Mouse (Mus musculus) gastrocnemius, adult 2 months (tissue): ENCODE measurements around the gene Bmp8a. TPM values are rescaled to one million over a fixed set of nuclear protein-coding genes. Genes with fewer than 3 reads are reported as not detected.
A peak's percentile ranks its signal among the peaks of the same experiment; 100 is the strongest.

Source experiments
- DNase-seq: peaks from one replicate; pipeline ENCODE4 v3.0.0; 2022
- H3K27ac ChIP-seq: fragments of 200-600 bp; 2 replicates; pipeline ENCODE4 v1.8.1; 2022; ENCODE audit warnings: mild to moderate bottlenecking
- H3K4me3 ChIP-seq: fragments of 200-600 bp; 2 replicates; pipeline ENCODE4 v1.8.1; 2022; ENCODE audit warnings: mild to moderate bottlenecking, moderate library complexity
- CTCF ChIP-seq: fragments of 200-600 bp; IDR thresholded peaks from 2 replicates; pipeline ENCODE4 v1.8.1; 2022; ENCODE audit warnings: antibody characterized with exemption, mild to moderate bottlenecking, moderate library complexity
- intact Hi-C: fragments of 180-260 bp; cut with DNase I; formaldehyde crosslinking; loops from one replicate; pipeline ENCODE4 v1.15.1; 2025
- long read RNA-seq, 2 experiments: library from polyadenylated mRNA; stranded (forward); transcript quantifications; one replicate each; pipeline ENCODE4 v2.0.0; 2021
- total RNA-seq, 2 experiments: library from RNA; stranded (reverse); gene quantifications; 2 replicates each; pipeline ENCODE4 v1.2.3; 2021

Gene Bmp8a
- total RNA-seq, result 1 to 10 TPM in 1 of 2 experiments, under 1 TPM in 1; 0.98 to 2.6 TPM
- long read RNA-seq, experiment 1, result 0 reads
- long read RNA-seq, experiment 2, result 0 reads

- Histone ChIP-seq H3K4me3 (peak within 1 kb of the TSS; percentile 77), H3K27ac (peak within 1 kb of the TSS; percentile 39)
- peak; percentile 79 for DNase-seq
- TF ChIP-seq CTCF, result no peak
- intact Hi-C loops, result no loop called here
Observed at GRCm38 (mm10) chr4:123342642-123343470, at the start of gene Bmp8a. Gene Bmp8a (minus strand): TSS chr4:123343252.

DNA sequence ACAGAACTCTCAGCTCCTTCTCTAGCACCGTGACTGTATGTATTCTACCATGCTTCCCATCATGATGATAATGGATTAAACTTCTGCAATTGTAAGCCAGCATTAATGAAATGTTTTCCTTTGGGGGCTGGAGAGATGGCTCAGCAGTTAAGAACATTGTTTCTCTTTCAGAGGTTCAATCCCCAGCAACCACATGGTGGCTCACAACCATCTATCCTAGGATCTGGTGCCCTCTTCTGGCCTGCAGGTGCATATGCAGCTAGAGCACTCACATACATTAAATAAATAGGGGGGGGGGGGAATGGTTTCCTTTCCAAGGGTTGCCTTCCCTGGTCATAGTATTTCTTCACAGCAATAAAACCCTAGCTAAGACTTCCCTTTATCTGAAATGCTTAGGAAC, 49.1 kb upstream of the Bmp8a start:
- intact Hi-C loops, result loop anchor here (5.0 kb wide), 2 partner anchors 85 to 175 kb away; no protein-coding TSS in a partner anchor
- Histone ChIP-seq H3K4me3 (no peak overlapping the region), H3K27ac (no peak overlapping the region)
- peak; percentile 69 for TF ChIP-seq CTCF
- DNase-seq, result no peak

DNA sequence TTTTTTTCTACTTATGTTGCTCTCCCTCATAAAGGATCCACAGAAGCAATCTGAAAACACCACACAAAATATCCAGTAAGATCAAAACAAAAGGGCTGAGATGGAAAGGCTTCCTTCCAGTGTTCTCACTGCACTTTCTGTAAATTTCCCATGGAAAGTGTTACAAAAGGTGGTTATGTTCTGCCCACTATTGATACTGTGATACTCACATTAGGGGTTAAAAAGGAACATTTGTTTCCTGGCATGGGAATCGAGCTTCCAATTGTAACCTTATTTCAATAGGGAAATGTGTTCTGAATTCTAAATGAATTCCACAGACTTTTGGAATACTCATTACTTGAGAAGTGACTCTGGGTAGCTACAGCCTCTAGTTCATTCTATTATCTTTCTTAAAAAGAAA, 42.0 kb upstream of the Bmp8a start:
- H3K27ac ChIP-seq, result no peak overlapping the region
- no peak overlapping the region for H3K4me3 ChIP-seq
- intact Hi-C loops, result no loop called here
- no peak for TF ChIP-seq CTCF
- DNase-seq, result no peak

DNA sequence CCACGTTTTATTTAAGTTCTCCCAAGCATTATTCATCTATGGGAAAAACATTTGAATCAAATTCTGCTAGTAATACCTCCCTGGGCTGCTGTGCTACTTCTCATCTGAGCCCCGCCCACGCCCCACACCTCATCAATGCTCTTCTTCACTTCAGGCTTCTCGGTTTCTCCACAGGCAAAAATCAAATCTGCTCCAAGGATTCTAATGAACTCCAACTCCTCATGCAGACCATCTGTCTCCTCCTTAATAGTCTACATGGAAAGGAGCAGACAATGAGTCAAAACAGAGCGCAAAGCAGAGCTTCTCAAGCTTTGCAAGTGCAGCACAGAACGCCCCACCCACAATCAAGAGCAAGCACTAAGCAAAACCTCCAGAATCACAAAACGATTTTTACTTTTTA, 40.1 kb upstream of the Bmp8a start:
- TF ChIP-seq CTCF, result no peak
- no peak overlapping the region for H3K27ac ChIP-seq
- intact Hi-C loops, result no loop called here
- DNase-seq, result no peak
- H3K4me3 ChIP-seq, result no peak overlapping the region

DNA sequence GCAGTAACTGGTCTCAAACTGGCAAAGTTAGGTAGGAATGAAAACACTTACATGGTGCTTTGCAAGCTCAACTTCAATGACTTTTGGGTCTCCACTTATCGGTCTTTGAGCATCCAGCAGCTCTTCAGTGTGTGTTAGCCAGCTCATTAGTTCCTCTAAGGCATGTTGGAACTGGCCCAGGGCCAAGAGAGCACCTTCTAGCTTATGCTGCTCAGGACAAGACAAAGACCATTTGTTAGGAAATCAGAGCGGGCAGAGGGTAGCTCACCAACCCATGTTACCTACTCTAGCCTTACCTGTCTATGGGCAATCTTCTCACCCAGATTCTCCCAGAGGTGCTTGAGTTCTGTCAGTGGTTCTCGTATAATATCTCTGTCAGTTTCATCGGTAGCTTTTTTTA, 39.0 kb upstream of the Bmp8a start:
- no peak for DNase-seq
- Histone ChIP-seq H3K4me3 (no peak overlapping the region), H3K27ac (no peak overlapping the region)
- no peak for TF ChIP-seq CTCF
- intact Hi-C loops, result no loop called here

GRCm38 (mm10) chr4:123381598-123381997, 38.5 kb upstream of the Bmp8a start:
- TF ChIP-seq CTCF, result no peak
- no peak for DNase-seq
- H3K27ac ChIP-seq, result no peak overlapping the region
- intact Hi-C loops, result no loop called here
- H3K4me3 ChIP-seq, result no peak overlapping the region

DNA sequence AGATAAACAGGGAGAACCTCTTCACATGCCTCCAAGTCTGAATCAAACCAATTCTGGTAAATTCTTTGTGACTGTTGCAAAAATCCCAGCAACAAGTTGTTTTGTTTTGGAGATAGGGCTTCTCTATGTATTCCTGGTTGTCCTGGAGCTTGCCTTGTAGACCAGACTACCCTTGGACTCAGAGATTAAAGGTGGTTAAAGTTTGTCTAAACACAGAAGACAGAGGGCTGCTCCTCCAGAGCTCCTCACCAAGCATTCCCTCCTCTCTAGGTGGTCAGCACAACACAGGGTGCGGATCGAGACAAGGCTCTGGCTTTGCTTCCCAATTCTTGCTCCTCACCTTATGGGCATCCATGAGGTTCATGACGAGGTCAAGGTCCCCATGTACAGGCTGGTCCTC, 33.0 kb upstream of the Bmp8a start:
- TF ChIP-seq CTCF, result no peak
- intact Hi-C loops, result no loop called here
- DNase-seq, result no peak
- Histone ChIP-seq H3K4me3 (no peak overlapping the region), H3K27ac (no peak overlapping the region)

DNA sequence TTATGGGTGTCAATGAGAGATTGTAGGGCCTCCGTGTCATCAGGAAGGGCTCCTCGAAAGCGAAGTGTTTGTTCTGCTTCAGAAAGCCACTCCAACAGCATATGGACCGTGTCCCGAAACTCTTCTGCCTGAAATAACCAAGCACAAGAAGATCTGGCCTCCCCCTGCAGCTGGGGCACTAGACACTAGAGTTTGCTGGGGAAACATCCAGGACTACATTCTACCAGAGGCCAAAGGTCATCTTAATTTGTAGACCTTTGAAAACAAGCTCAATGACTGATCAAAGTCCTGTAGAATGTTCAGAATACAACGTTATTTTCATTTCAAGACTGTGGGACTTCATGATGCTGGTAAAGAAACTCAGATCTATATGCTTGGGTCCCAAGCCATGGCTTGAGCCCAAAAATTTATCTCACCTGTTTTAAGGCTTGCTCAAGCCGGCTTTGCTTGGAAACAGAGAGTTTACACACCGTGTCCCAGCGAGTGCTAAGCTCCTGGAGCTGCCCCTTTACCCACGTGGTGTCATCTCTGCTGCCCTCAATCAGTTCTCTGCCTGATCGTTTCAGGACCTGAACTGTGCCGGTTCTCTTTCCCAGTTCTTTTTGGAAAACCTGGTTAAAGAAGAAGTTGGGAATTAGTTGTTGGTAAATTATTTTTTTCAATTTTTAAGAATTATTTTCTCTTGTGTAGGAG, 31.4 kb upstream of the Bmp8a start:
- H3K4me3 ChIP-seq, result no peak overlapping the region
- H3K27ac ChIP-seq, result no peak overlapping the region
- intact Hi-C loops, result no loop called here
- DNase-seq, result no peak
- no peak for TF ChIP-seq CTCF

GRCm38 (mm10) chr4:123363555-123363954, 20.5 kb upstream of the Bmp8a start:
- H3K27ac ChIP-seq, result no peak overlapping the region
- DNase-seq, result no peak
- TF ChIP-seq CTCF, result no peak
- H3K4me3 ChIP-seq, result no peak overlapping the region
- intact Hi-C loops, result no loop called here

DNA sequence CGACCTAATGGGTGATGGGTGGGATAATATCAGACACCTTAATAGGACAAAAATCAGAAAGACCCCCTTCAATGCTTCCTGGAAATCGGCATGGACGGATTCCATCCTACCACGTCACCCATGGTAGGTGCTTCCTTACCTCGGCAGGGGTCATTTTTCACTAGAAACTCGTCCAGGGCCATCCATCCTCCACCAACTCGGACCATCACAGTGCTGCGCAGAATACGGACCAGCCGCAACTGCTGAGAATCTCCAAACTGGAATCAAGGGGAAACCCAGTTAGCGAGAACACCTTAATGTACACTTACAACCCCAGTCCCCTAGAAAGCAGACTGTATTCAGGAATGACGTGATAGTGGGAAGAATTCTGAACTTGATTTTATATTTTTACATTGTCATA, 17.7 kb upstream of the Bmp8a start:
- TF ChIP-seq CTCF, result no peak
- intact Hi-C loops, result no loop called here

DNA sequence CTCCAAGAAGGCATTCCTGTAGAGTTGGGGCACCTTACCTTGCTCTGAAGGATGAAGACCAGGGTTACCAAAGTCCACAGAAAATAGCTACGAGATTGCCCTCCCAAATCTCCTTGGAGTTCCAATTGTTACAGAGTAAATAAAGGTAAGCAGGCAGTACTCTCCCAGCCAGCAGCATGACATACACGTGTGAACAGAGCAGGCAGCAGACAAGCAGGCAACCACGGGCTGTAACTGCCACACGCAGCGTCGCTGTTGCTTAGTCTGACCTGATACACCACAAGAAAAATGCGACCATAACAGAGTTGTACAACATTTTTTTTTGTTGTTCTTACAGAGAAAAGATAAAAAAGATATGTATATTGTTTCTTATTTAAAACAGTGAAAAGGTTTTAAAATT, 15.6 kb upstream of the Bmp8a start:
- TF ChIP-seq CTCF, result no peak
- Histone ChIP-seq H3K27ac (no peak overlapping the region), H3K4me3 (no peak overlapping the region)
- no peak for DNase-seq
- intact Hi-C loops, result no loop called here

More for the DNA sequence above, 17.7 kb upstream of the Bmp8a start:
- Histone ChIP-seq H3K27ac (no peak overlapping the region), H3K4me3 (no peak overlapping the region)
- DNase-seq, result no peak

GRCm38 (mm10) chr4:123355941-123356340, 12.9 kb upstream of the Bmp8a start:
- intact Hi-C loops, result no loop called here
- DNase-seq, result no peak
- no peak for TF ChIP-seq CTCF
- H3K27ac ChIP-seq, result no peak overlapping the region
- H3K4me3 ChIP-seq, result no peak overlapping the region

- no peak for TF ChIP-seq CTCF
- Histone ChIP-seq H3K27ac (no peak overlapping the region), H3K4me3 (no peak overlapping the region)
- intact Hi-C loops, result no loop called here
- DNase-seq, result no peak
Observed at GRCm38 (mm10) chr4:123353271-123353877, 10.3 kb upstream of the Bmp8a start.
